Comparison of ENCODE assay signal across 11 mouse cellular contexts in genomic region chr8:69970880-69971279, GRCm38 (mm10). TPM values are rescaled to one million over a fixed set of nuclear protein-coding genes. Genes with fewer than 3 reads are reported as not detected.
A peak's percentile ranks its signal among the peaks of the same experiment; 100 is the strongest.
DNase-seq lines count a peak whose midpoint lies in the region; ATAC-seq and TF ChIP-seq lines count a peak whose summit lies in the region.
"Had no signal": no experiment of that assay in that cellular context is flagged by ENCODE, and none has a peak within 500 bp of the region (broad histone marks: within the 10 kb centered on the region; RNA-seq: fewer than 3 reads in every experiment).

No protein-coding gene starts in this region.

- peak overlapping the region; percentile 25; the same call in 1 of the 2 replicates for H3K27ac ChIP-seq in heart, embryonic 16.5 days (ENCODE audit: low read length)
- H3K27ac ChIP-seq in lung, embryonic 14.5 days (ENCODE audit: low read depth), result no peak overlapping the region
- H3K27ac ChIP-seq in lung, embryonic 16.5 days (ENCODE audit: low read length), result no peak overlapping the region; the same call in 1 of the 2 replicates
- H3K27ac ChIP-seq: hindbrain, postnatal 0 days had no signal

- WGBS in heart, embryonic 16.5 days, result 60% methylated on average over 2 of the region's 2 CpGs
- 79% methylated on average over 2 of the region's 2 CpGs for WGBS in lung, embryonic 14.5 days
- WGBS in lung, embryonic 16.5 days, result 71% methylated on average over 2 of the region's 2 CpGs

- peak overlapping the region; percentile 41 for H3K9ac ChIP-seq in heart, embryonic 16.5 days (ENCODE audit: low read length)
- H3K9ac ChIP-seq in lung, embryonic 14.5 days, result no peak overlapping the region; the same call in 1 of the 2 replicates
- peak overlapping the region; percentile 30; the same call in 1 of the 2 replicates for H3K9ac ChIP-seq in lung, embryonic 16.5 days (ENCODE audit: low read length)

- ATAC-seq in heart, embryonic 16.5 days (replicated peaks; ENCODE audit: extremely low read depth, insufficient read depth, low FRiP score), result no peak
- ATAC-seq in lung, embryonic 14.5 days (ENCODE audit: insufficient read depth), result no peak
- no peak for ATAC-seq in lung, embryonic 16.5 days (ENCODE audit: low read depth)
- no peak for ATAC-seq in monocyte, adult 5-6 weeks (replicated peaks; ENCODE audit: insufficient number of reproducible peaks, low FRiP score, low TSS enrichment, poor library complexity, severe bottlenecking)
- ATAC-seq: hindbrain, postnatal 0 days had no signal

- no peaks in the 10 kb centered on the region; the same call in 1 of the 2 replicates for H3K36me3 ChIP-seq in heart, embryonic 16.5 days (ENCODE audit: control insufficient read depth, insufficient read depth)
- 0 out of 2 replicates have a peak, but pooled peaks cover 3% of the 10 kb centered on the region for H3K36me3 ChIP-seq in lung, embryonic 14.5 days (ENCODE audit: insufficient read depth)
- no peaks in the 10 kb centered on the region for H3K36me3 ChIP-seq in lung, embryonic 16.5 days (ENCODE audit: control insufficient read depth, insufficient read depth, low read length)

- H3K4me1 ChIP-seq in heart, embryonic 16.5 days (ENCODE audit: control insufficient read depth, insufficient read depth, low read length), result peaks cover 56% of the 10 kb centered on the region
- H3K4me1 ChIP-seq in lung, embryonic 14.5 days (ENCODE audit: insufficient read depth), result peaks cover 18% of the 10 kb centered on the region; the same call in 1 of the 2 replicates
- peaks cover 35% of the 10 kb centered on the region for H3K4me1 ChIP-seq in lung, embryonic 16.5 days (replicated peaks; ENCODE audit: control insufficient read depth, insufficient read depth, low read length)

- no peak overlapping the region for H3K4me3 ChIP-seq in heart, embryonic 16.5 days (ENCODE audit: low read length)
- H3K4me3 ChIP-seq in lung, embryonic 14.5 days (ENCODE audit: low read depth, low read length), result no peak overlapping the region
- H3K4me3 ChIP-seq in lung, embryonic 16.5 days (ENCODE audit: low read length), result no peak overlapping the region

- H3K4me2 ChIP-seq in heart, embryonic 16.5 days (ENCODE audit: low read depth, low read length), result peak overlapping the region; percentile 30; the same call in 1 of the 2 replicates
- peak overlapping the region; percentile 21; the same call in 1 of the 2 replicates for H3K4me2 ChIP-seq in lung, embryonic 14.5 days
- H3K4me2 ChIP-seq in lung, embryonic 16.5 days (ENCODE audit: low read depth, low read length), result no peak overlapping the region

- no peak for DNase-seq in heart, adult 11 months
- DNase-seq in lung, embryonic 14.5 days, result no peak
- DNase-seq in lung, postnatal 14 days, result no peak
- DNase-seq in gonadal fat pad, adult 2 months (ENCODE audit: low read depth), result peak; percentile 83
- no peak for DNase-seq in left cerebral cortex, postnatal 14 days (ENCODE audit: low spot score in 2 of 2)
- DNase-seq: adrenal gland, adult 8-10 months; cerebellum, postnatal 14 days had no signal

- H3K9me3 ChIP-seq in heart, embryonic 16.5 days (replicated peaks; ENCODE audit: control insufficient read depth, low read length), result no peaks in the 10 kb centered on the region
- H3K9me3 ChIP-seq in lung, embryonic 14.5 days (ENCODE audit: low read depth, low read length), result no peaks in the 10 kb centered on the region
- no peaks in the 10 kb centered on the region for H3K9me3 ChIP-seq in lung, embryonic 16.5 days (ENCODE audit: control insufficient read depth, low read length)

- intact Hi-C loops in left cerebral cortex, postnatal 14 days (cut with DNase I), result no loop called here

- no peaks in the 10 kb centered on the region for H3K27me3 ChIP-seq in heart, embryonic 16.5 days (ENCODE audit: control insufficient read depth, insufficient read depth, low read length)
- no peaks in the 10 kb centered on the region for H3K27me3 ChIP-seq in lung, embryonic 14.5 days (ENCODE audit: insufficient read depth, low read length)
- H3K27me3 ChIP-seq in lung, embryonic 16.5 days (ENCODE audit: control insufficient read depth, insufficient read depth, low read depth, low read length), result no peaks in the 10 kb centered on the region

- TF ChIP-seq CTCF in lung, embryonic 14.5 days (IDR thresholded peaks at IDR 0.05; ENCODE audit: low read depth), result no peak

RNA-seq across cellular contexts. Expression of gene Gatad2a, which starts 25.3 kb away (rescaled TPM):
- 26.2 and 26.8 TPM in 2 replicates for polyA plus RNA-seq in heart, embryonic 16.5 days (2015; fragmentation: Nextera tagmentation; extraction: Ambion mirVana)
- polyA plus RNA-seq in lung, embryonic 14.5 days (2014; fragmentation: Nextera tagmentation; extraction: Ambion mirVana), result 81.5 and 92.4 TPM in 2 replicates
- polyA plus RNA-seq in gonadal fat pad, adult 2 months (2012; rRNA removed), result 51.1 and 68.3 TPM in 2 replicates
- 41.6 and 42.1 TPM in 2 replicates for polyA plus RNA-seq in lung, embryonic 16.5 days (2015; fragmentation: Nextera tagmentation; extraction: Ambion mirVana)
- total RNA-seq in monocyte, adult 5-6 weeks (2017), result 65.6 to 93.7 TPM (median 68.3 TPM) in 3 replicates
- 10 to 100 TPM; 23.1 to 25.2 TPM for total RNA-seq in left cerebral cortex, postnatal 14 days (2021)
